ENCODE assay signal across 13 mouse cellular contexts in the genomic region with DNA sequence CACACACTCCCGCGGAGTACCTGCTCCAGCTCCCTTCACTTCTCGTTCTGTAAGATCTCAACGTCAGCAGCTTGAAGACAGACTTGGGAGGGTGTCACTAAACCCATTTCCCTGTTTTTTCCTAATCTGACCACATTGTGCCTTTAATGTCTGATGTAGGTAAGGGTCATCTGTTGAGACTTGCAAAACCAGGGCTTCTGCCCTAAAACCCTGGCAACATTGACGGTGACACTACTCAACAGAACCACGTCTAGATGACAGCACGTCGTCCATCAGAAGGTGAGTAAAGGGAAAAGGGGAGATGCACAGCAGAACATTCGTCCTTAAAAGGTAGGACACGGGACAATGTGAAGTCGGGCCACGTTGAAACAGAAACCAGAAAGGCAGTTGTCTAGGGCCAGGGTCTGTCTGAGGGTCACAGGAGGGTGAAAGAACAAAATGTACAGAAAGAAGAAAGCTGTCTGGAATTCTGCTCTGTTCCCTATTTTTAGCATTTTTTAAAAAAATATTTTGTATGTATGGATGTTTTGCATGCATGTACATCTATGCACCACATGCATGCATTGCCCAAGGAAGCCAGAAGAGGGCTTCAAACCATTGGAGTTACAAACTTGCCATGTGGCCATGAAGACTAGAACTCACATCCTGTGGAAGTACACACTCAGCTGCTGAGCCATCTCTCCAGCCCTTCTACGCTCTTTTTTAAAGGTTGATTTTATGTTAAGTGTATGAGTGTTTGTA. TPM values are rescaled to one million over a fixed set of nuclear protein-coding genes. Genes with fewer than 3 reads are reported as not detected.
DNase-seq lines count a peak whose midpoint lies in the region; ATAC-seq and TF ChIP-seq lines count a peak whose summit lies in the region.
"Had no signal": no experiment of that assay in that cellular context is flagged by ENCODE, and none has a peak within 500 bp of the region (broad histone marks: within the 10 kb centered on the region; RNA-seq: fewer than 3 reads in every experiment).

No protein-coding gene starts in this region.

- no peak overlapping the region for H3K4me3 ChIP-seq in heart, adult 2 months
- H3K4me3 ChIP-seq in heart, embryonic 12.5 days, result no peak overlapping the region
- H3K4me3 ChIP-seq in midbrain, embryonic 11.5 days (ENCODE audit: low read depth, low read length), result no peak overlapping the region
- no peak overlapping the region for H3K4me3 ChIP-seq in midbrain, embryonic 14.5 days (replicated peaks; ENCODE audit: low read depth, low read length)

- H3K4me2 ChIP-seq in heart, embryonic 12.5 days, result no peak overlapping the region
- H3K4me2 ChIP-seq in midbrain, embryonic 11.5 days, result no peak overlapping the region
- no peak overlapping the region for H3K4me2 ChIP-seq in midbrain, embryonic 14.5 days (ENCODE audit: low read length)

- TF ChIP-seq CTCF in heart, adult 2 months (IDR thresholded peaks at IDR 0.05), result peak; percentile 34; the same call in 1 of the 2 replicates

- DNase-seq in heart, adult 2 months, result no peak
- peak; percentile 65 for DNase-seq in midbrain, embryonic 11.5 days (ENCODE audit: low spot score, missing footprints)
- DNase-seq in midbrain, embryonic 14.5 days, result no peak
- peak; percentile 47 for DNase-seq in NIH3T3 (ENCODE audit: low read depth)
- no peak for DNase-seq in urinary bladder, postnatal 4 days (ENCODE audit: low spot score in 2 of 2)
- no peak for DNase-seq in frontal cortex, postnatal 36 days (ENCODE audit: low spot score in 2 of 2)
- DNase-seq: adrenal gland, postnatal 25 days; cerebellum, adult 11-12 months; heart, adult 18-20 months; kidney, adult 9 months; layer of hippocampus, adult 9-11 months had no signal

- no peaks in the 10 kb centered on the region; the same call in 1 of the 2 replicates for H3K79me2 ChIP-seq in heart, adult 2 months (replicated peaks; ENCODE audit: control insufficient read depth, insufficient read depth, low read length)

- H3K9ac ChIP-seq in heart, adult 2 months (ENCODE audit: low read depth, low read length), result no peak overlapping the region
- no peak overlapping the region for H3K9ac ChIP-seq in heart, embryonic 12.5 days
- no peak overlapping the region for H3K9ac ChIP-seq in midbrain, embryonic 11.5 days (ENCODE audit: low read length)
- H3K9ac ChIP-seq in midbrain, embryonic 14.5 days (replicated peaks; ENCODE audit: low read length), result no peak overlapping the region

- ATAC-seq in heart, embryonic 12.5 days (ENCODE audit: insufficient number of reproducible peaks, low FRiP score), result no peak
- ATAC-seq in midbrain, embryonic 11.5 days (ENCODE audit: low FRiP score), result no peak
- ATAC-seq in midbrain, embryonic 14.5 days (ENCODE audit: low FRiP score, low TSS enrichment), result no peak
- peak; percentile 73 for ATAC-seq in megakaryocyte, adult 5-6 weeks (ENCODE audit: poor library complexity, severe bottlenecking)

- TF ChIP-seq POLR2A in heart, adult 2 months (IDR thresholded peaks at IDR 0.05; ENCODE audit: insufficient read depth, low read depth, low read length), result no peak

- no peaks in the 10 kb centered on the region for H3K27me3 ChIP-seq in heart, adult 2 months (ENCODE audit: control insufficient read depth, insufficient read depth, low read length)
- no peaks in the 10 kb centered on the region for H3K27me3 ChIP-seq in heart, embryonic 12.5 days (replicated peaks)
- H3K27me3 ChIP-seq in midbrain, embryonic 11.5 days (ENCODE audit: control insufficient read depth, insufficient read depth, low read length), result no peaks in the 10 kb centered on the region
- no peaks in the 10 kb centered on the region for H3K27me3 ChIP-seq in midbrain, embryonic 14.5 days (ENCODE audit: control insufficient read depth, insufficient read depth, low read length)

- no peaks in the 10 kb centered on the region; the same call in 1 of the 2 replicates for H3K4me1 ChIP-seq in heart, adult 2 months (ENCODE audit: control insufficient read depth, insufficient read depth, low read length)
- H3K4me1 ChIP-seq in heart, embryonic 12.5 days (replicated peaks), result peaks cover 11% of the 10 kb centered on the region
- H3K4me1 ChIP-seq in midbrain, embryonic 11.5 days (ENCODE audit: control insufficient read depth, insufficient read depth, low read length), result peaks cover 14% of the 10 kb centered on the region
- H3K4me1 ChIP-seq in midbrain, embryonic 14.5 days (ENCODE audit: control insufficient read depth, insufficient read depth, low read length), result peaks cover 21% of the 10 kb centered on the region

- intact Hi-C loops in heart, adult 2 months (cut with DNase I), result no loop called here

- WGBS in heart, adult 2 months, result 96% methylated on average over 13 of the region's 13 CpGs
- 93% methylated on average over 13 of the region's 13 CpGs for WGBS in heart, embryonic 12.5 days
- WGBS in midbrain, embryonic 11.5 days, result 95% methylated on average over 13 of the region's 13 CpGs
- 94% methylated on average over 13 of the region's 13 CpGs for WGBS in midbrain, embryonic 14.5 days

- no peaks in the 10 kb centered on the region for H3K9me3 ChIP-seq in heart, embryonic 12.5 days (replicated peaks)
- H3K9me3 ChIP-seq in midbrain, embryonic 11.5 days (ENCODE audit: control insufficient read depth, low read length), result no peaks in the 10 kb centered on the region
- H3K9me3 ChIP-seq in midbrain, embryonic 14.5 days (ENCODE audit: control insufficient read depth, low read length), result no peaks in the 10 kb centered on the region

- H3K27ac ChIP-seq in heart, adult 2 months, result no peak overlapping the region
- no peak overlapping the region for H3K27ac ChIP-seq in heart, embryonic 12.5 days (ENCODE audit: poor library complexity, severe bottlenecking)
- H3K27ac ChIP-seq in midbrain, embryonic 11.5 days (ENCODE audit: low read depth, low read length), result no peak overlapping the region
- no peak overlapping the region for H3K27ac ChIP-seq in midbrain, embryonic 14.5 days (replicated peaks; ENCODE audit: low read depth, low read length)

- TF ChIP-seq EP300 in heart, adult 2 months (IDR thresholded peaks at IDR 0.05; ENCODE audit: insufficient read depth, low read depth, low read length), result no peak

- H3K36me3 ChIP-seq in heart, adult 2 months (ENCODE audit: control insufficient read depth, insufficient read depth, low read length), result no peaks in the 10 kb centered on the region
- H3K36me3 ChIP-seq in heart, embryonic 12.5 days, result peaks cover 31% of the 10 kb centered on the region
- peaks cover under 1% of the 10 kb centered on the region; the same call in 1 of the 2 replicates for H3K36me3 ChIP-seq in midbrain, embryonic 11.5 days (ENCODE audit: control insufficient read depth, insufficient read depth, low read length)
- H3K36me3 ChIP-seq in midbrain, embryonic 14.5 days (ENCODE audit: control insufficient read depth, insufficient read depth, low read length), result no peaks in the 10 kb centered on the region

RNA-seq across cellular contexts. Expression of a gene that starts 38.4 kb away (rescaled TPM):
- 1 to 10 TPM; 8.8 to 9.9 TPM for total RNA-seq in heart, adult 2 months (2021)
- 9.2 and 14.1 TPM in 2 replicates for polyA plus RNA-seq in heart, adult 2 months (2012; rRNA removed)
- polyA plus RNA-seq in heart, embryonic 12.5 days (2016; fragmentation: Nextera tagmentation; extraction: Ambion mirVana), result 12.4 and 16.1 TPM in 2 replicates
- polyA plus RNA-seq in midbrain, embryonic 11.5 days (2014; fragmentation: Nextera tagmentation; extraction: Ambion mirVana), result 22.7 and 24.0 TPM in 2 replicates
- 47.2 and 48.6 TPM in 2 replicates for polyA plus RNA-seq in midbrain, embryonic 14.5 days (2014; fragmentation: Nextera tagmentation; extraction: Ambion mirVana)
- total RNA-seq in megakaryocyte, adult 5-6 weeks (2015), result 128 and 132 TPM in 2 replicates
- total RNA-seq in megakaryocyte, adult 5-6 weeks (2017), result 126 and 147 TPM in 2 replicates

RNA-seq across cellular contexts. Expression of a gene that starts 51.0 kb away (rescaled TPM):
- 1 to 10 TPM; 7.4 to 9.4 TPM for total RNA-seq in heart, adult 2 months (2021)
- 2.6 and 2.8 TPM in 2 replicates for polyA plus RNA-seq in heart, adult 2 months (2012; rRNA removed)
- polyA plus RNA-seq in heart, embryonic 12.5 days (2016; fragmentation: Nextera tagmentation; extraction: Ambion mirVana), result 12.2 and 12.4 TPM in 2 replicates
- 7.2 and 8.2 TPM in 2 replicates for polyA plus RNA-seq in midbrain, embryonic 11.5 days (2014; fragmentation: Nextera tagmentation; extraction: Ambion mirVana)
- polyA plus RNA-seq in midbrain, embryonic 14.5 days (2014; fragmentation: Nextera tagmentation; extraction: Ambion mirVana), result 7.7 and 9.8 TPM in 2 replicates
- 68.4 and 79.4 TPM in 2 replicates for total RNA-seq in megakaryocyte, adult 5-6 weeks (2015)
- total RNA-seq in megakaryocyte, adult 5-6 weeks (2017), result 93.8 and 96.1 TPM in 2 replicates

Comparison
In these comparisons a context has a peak if more than half of its experiments do, and no peak if none do; other contexts are left out.
1. DNase-seq: peak in midbrain, embryonic 11.5 days (single experiment) and NIH3T3 (single experiment); none in heart, adult 2 months (0 of 2), midbrain, embryonic 14.5 days (single experiment), urinary bladder, postnatal 4 days (0 of 2) and frontal cortex, postnatal 36 days (0 of 2).